Mouse (Mus musculus) retina, embryonic 14.5 days (tissue): ENCODE measurements around the gene Sema5b.

Experiments used
- DNase-seq: peaks from one replicate; pipeline ENCODE4 v3.0.0-alpha.2; 2015; ENCODE audit warnings: low spot score

The Sema5b gene

GRCm38 (mm10) chr16:35634971-35635370 is 94.0 kb downstream of the Sema5b start:
- no peak for DNase-seq

GRCm38 (mm10) chr16:35639505-35639904 is 98.6 kb downstream of the Sema5b start:
- no peak for DNase-seq

DNA sequence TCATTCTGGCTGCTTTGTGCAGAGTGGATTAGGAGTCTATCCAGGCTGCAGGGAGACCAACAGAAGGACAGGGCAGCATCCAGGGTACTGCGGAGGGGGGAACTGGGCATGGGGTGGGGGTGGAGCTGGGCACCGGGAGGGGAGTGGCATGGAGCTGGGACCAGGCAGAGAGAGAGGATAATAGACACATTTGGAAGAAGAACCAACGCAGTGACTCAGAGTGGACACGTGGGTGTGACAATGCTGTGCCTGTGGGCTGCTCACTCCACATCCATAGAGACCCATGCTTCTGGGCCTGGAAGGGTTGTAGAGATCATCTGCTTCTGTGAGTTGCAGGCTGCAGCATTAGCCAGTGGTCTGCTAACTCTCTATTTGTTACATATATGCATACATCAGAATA is 107.9 kb downstream of the Sema5b start:
- no peak for DNase-seq

DNA sequence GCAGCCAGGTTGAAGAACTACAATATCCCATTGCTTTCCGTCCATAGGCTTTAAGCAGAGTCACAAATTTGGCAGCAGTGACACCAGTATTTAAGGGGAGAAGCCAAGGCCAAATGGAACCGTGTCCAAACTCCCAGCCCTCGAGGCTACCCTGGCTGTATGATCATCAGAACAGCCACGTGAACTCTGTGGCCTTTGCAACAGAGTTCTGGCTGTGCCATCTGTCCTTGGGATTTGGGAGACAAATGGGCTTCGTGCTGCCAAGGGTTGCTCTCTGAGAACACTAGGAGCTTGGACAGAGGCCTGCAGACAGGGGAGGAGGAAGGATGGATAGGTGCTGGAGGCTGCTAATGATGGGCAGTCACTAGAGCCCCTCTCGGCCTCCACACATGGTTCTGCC is 111.3 kb downstream of the Sema5b start:
- no peak for DNase-seq

DNA sequence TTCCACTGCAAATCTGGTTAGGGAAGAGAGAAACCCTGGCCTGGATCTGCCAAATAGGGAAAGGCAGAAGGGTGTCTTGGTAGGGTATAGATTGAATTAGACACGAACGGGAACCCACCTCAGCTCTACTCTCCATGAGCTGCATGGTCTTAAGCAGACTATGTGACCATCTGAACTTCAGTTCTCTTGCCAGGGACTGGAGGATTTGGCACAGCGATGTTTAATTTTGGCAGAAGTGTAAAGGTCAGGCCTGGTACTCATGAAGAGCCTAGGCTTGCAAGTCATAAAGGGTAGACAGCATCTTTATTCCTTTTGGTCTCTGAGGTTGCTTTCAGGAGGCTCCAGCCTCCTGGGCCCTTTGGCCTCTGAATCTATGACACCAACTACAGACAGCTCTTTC is 111.8 kb downstream of the Sema5b start:
- DNase-seq, result no peak

DNA sequence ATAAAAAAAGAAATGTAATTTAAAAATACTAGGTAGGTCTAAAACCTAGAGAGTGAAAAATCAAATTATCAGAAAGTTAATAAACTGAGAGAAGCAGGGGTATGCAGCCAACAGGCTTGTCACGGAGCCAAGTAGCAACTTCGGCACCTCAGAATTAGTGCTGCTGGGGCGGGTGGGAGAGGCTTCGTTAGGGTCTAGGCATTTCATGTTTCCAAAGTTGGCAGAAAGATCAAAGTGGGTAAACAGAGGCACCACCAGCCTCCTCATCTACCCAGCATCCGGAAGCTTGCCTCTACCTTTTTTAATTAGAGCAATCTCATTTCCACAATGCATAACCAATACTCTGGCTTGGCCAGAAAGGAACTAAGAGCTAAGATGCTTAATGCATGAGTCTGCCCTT is 113.0 kb downstream of the Sema5b start:
- no peak for DNase-seq

DNA sequence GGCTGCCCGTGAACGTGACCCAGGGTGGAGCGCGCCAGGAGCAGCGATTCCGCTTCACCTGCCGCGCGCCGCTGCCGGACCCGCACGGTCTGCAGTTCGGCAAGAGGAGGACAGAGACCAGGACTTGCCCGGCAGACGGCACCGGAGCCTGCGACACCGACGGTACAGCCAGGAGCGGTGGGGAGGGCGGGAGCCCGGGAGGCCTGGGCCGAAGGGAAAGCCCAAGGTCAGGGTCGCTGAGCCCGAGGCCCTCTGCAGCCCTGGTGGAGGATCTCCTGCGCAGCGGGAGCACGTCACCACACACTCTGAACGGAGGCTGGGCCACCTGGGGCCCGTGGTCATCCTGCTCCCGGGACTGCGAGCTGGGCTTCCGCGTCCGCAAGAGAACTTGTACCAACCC is 119.3 kb downstream of the Sema5b start:
- DNase-seq, result peak; percentile 24

DNA sequence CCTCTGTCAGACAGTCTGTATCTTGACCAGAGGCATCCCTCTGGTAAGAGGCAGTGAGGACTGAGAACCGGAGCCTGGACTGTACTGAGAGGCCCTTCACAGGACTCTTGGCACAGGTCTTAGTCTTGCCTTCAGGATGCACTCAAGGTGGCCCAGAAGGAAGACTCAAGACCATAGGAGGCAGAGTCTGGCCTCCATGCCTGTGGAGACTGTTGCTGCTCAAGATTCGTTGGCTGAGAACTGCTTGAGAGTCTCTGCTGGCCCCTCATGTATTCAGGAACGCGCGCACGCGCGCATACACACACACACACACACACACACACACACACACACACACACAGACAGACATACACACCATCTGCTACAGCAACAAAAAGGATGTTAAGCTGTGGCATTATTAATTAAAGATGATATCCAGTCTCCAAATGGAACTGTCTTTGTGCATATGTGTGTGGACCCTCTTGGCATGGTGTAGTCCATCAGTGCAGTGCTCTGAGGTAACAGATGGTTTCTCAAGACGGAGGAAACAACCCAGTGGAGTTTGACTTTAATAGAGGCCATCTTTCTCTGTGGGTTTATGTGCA is 123.0 kb downstream of the Sema5b start:
- no peak for DNase-seq

DNA sequence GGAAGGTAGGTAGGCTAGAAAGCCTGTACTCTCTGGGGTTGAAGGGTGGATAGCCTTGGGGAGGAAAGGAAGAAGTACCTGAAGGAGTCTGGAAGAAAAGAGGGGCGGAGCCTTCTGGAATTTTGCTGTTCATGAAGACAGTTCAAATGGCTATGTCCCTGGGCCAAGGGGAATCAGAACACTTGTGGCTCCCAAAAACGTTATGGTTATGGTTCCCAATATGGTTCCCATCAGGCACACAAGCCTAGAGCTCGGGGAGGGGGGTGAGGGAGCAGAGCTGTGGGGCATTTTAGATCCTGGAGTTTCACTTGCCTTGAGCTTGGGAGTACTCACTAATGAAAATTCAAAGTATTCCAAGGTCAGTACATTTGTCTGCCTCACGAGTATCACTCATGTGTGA is 123.9 kb downstream of the Sema5b start:
- DNase-seq, result no peak

DNA sequence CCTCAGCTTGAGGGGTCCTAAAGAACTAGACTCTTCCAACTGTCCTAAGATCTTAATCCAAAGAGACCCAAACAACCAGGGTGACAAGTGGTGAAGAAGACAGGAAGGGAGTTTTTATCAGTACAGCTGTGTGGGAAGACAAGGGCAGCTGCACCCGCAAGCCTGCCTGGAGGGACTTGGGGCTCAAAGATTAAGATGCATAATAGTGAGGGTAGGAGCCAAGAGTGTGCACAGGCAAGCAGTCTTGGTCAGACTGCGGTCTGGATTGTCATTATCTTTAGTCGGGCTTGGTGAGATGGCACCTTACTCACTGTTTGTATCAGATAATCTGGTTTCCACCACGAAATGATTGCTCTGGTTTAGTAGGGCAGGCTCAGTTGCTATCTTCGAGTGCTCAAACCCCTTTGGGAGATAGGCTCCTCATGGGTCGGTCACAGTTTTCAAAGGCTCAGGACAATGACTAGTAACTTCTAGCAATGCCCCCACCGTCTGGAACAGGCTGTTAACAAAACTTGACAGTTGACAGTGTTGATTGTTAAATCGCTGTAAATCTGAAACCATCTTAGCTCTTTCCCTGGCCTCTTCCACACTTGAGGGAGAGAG is 136.7 kb downstream of the Sema5b start:
- DNase-seq, result no peak

DNA sequence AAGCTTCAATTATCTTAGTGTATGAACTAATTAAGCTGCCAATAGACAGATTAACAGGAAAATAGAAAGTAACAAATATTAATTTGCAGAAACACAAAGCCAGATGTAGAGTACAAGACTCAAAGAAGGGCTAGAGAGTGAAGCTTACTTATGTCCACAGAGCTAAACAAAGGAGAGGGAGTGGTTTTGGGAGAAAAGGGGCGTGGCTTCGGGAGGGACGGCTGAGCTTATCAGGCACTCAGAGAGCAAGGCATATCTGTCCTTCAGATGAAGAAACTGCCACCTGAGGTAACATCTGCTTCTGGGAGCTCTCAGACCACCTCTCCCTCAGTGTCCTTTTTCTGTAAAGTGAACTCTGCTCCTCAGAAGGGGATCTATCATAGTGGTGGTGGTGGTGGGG is 137.5 kb downstream of the Sema5b start:
- DNase-seq, result no peak

GRCm38 (mm10) chr16:35681327-35682108 is 140.6 kb downstream of the Sema5b start:
- DNase-seq, result peak; percentile 60

DNA sequence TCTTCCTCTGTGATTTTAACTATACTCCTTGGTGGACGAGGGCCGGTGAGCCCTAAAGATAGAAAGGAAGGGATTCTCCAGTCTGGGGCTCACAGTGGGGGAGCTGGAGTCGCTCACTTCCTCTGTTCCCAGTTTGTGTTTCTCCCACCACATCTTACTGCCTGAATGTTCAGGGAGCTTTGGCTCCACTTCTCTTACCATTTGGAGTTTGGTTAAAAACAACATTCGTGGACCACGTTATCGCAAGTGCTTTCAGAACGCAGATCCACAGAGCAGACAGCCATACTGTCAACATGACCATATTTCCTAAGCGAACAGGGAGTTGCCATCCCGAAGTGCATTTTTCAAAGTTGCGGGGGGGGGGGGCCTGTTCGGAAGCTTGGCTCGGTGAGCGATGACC is 144.1 kb downstream of the Sema5b start:
- no peak for DNase-seq

- no peak for DNase-seq
Measured at GRCm38 (mm10) chr16:35686491-35686890, 145.5 kb downstream of the Sema5b start.

DNA sequence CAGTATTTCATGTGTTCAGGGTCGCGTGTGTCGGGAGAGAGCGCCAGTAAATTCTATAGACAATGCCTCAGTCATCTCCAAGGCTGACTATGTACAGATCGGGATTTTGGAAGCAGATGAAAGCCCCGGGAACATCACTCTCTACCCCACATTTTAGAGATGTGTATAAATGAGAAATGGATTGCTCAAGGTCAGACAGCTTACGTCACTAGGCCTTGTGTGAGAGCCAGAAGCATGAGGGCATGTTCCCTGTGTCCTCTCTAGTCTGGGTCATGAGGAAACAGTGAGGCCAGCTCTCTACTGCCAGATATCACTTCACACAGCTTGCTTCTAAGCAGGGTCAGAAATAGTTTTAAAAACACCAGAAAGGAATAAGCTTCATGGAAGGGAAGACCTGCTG is 150.7 kb downstream of the Sema5b start:
- DNase-seq, result no peak

GRCm38 (mm10) chr16:35694250-35694846 is 153.4 kb downstream of the Sema5b start:
- no peak for DNase-seq

- DNase-seq, result no peak
Measured at GRCm38 (mm10) chr16:35696103-35696502, 155.2 kb downstream of the Sema5b start.

DNA sequence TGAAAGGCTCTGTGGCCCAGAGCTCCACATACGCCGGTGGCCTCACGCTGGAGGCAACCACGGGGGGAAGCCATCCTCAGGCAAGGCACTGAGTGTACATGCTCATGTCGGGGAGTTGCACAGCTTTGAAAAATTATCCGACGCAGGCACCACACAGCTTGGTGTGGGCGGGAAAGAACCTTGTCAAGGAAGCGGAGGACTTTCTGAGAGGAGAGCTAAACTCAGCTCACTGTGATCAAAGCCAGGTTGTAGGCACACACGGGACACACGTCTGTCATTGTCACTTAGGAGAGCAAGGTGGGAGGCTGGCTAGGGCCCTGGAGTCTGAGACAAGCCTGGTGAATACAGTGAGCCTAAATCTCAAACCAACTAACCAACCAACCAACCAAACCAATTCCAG is 160.9 kb downstream of the Sema5b start:
- DNase-seq, result no peak

GRCm38 (mm10) chr16:35703763-35704679 is 163.1 kb downstream of the Sema5b start:
- no peak for DNase-seq

DNA sequence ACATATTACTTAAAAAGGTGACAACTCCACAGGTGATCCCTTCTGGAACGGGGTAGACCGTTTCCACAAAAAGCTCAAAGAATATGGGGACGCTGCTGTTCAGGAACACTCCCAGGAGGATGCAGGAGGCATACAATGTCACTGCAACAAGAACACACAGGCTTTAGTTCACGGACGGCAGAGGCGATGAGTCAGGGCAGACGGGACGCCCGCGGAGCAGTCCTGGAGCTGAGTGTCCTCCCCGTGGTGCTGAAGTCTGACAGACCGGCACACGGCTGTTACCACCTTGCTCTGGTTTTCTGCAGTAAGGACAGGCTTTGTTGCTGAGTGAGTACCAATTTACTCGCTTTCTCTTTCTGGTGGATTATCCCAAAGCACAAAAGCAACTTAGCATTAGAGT is 163.9 kb downstream of the Sema5b start:
- DNase-seq, result no peak

DNA sequence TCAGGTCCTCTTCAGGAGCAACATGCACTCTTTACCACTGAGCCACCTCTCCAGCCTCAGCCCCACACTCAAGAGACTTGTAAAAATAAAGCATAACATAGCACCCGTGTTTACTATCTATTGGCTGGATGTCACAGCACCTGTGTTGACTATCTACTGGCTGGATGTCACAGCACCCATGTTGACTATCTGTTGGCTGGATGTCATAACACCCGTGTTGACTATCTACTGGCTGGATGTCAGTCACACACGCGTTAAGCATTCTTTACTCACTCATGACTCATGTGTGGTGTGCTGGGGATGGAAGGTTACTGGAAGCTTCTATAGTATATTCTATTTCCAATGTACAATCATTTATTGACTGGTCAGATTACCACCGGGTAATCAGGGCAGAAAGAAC is 166.1 kb downstream of the Sema5b start:
- no peak for DNase-seq

DNA sequence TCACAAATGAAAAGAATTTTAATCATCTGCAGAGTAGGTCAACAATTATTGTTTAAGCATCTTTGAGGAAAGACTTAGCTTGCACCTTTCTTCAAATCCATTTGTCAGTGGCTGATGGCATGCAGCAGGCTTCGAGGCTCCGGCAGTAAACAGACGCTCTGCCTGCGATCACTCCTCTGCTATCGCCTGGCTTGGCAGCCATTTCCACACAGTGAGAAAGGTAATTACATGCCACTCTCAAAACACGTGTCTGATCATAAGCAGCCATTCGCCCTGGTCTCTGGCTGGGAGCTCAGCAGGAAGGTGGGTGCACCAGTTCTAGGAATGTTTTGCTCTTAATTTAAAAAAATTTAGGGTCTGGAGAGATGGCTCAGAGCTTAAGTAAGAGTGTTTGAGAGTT is 170.1 kb downstream of the Sema5b start:
- no peak for DNase-seq
